Mouse (Mus musculus) splenic B cell, adult 2 months (primary cell): ENCODE results near the gene Nfatc2.
A peak's percentile ranks its signal among the peaks of the same experiment; 100 is the strongest.

Source experiments
- DNase-seq: peaks from one replicate; pipeline ENCODE4 v3.0.0-alpha.2; 2011; ENCODE audit warnings: low read depth, low spot score
- H3K27me3 ChIP-seq: 2 replicates; pipeline ENCODE4 v1.6.1; 2012; ENCODE audit warnings: mild to moderate bottlenecking, low read length, moderate library complexity, mixed read lengths; ENCODE audit not compliant: control insufficient read depth, poor library complexity, insufficient read depth, severe bottlenecking
- H3K36me3 ChIP-seq: 2 replicates; pipeline ENCODE4 v1.6.1; 2012; ENCODE audit warnings: mild to moderate bottlenecking, low read length, moderate library complexity, mixed read lengths; ENCODE audit not compliant: control insufficient read depth, poor library complexity, insufficient read depth, severe bottlenecking

Nfatc2 gene

GRCm38 (mm10) chr2:168618205-168618717, 16.8 kb upstream of the Nfatc2 start:
- H3K36me3 ChIP-seq, result no peaks in the 10 kb centered on the region
- H3K27me3 ChIP-seq, result no peaks in the 10 kb centered on the region
- DNase-seq, result no peak

GRCm38 (mm10) chr2:168615160-168615559, 13.7 kb upstream of the Nfatc2 start:
- no peaks in the 10 kb centered on the region for H3K27me3 ChIP-seq
- no peaks in the 10 kb centered on the region for H3K36me3 ChIP-seq
- no peak for DNase-seq

GRCm38 (mm10) chr2:168614170-168614872, 12.9 kb upstream of the Nfatc2 start:
- no peaks in the 10 kb centered on the region for H3K36me3 ChIP-seq
- DNase-seq, result no peak
- H3K27me3 ChIP-seq, result no peaks in the 10 kb centered on the region

- Histone ChIP-seq H3K36me3 (no peaks in the 10 kb centered on the region), H3K27me3 (no peaks in the 10 kb centered on the region)
- no peak for DNase-seq
These were observed 11.8 kb upstream of the Nfatc2 start for GRCm38 (mm10) chr2:168613092-168613880.

- no peaks in the 10 kb centered on the region for H3K36me3 ChIP-seq
- DNase-seq, result no peak
- H3K27me3 ChIP-seq, result no peaks in the 10 kb centered on the region
These were observed 9.5 kb upstream of the Nfatc2 start for GRCm38 (mm10) chr2:168610941-168611340.

- H3K27me3 ChIP-seq, result no peaks in the 10 kb centered on the region
- no peaks in the 10 kb centered on the region for H3K36me3 ChIP-seq
- no peak for DNase-seq
These were observed 8.3 kb upstream of the Nfatc2 start for GRCm38 (mm10) chr2:168609653-168610248.

GRCm38 (mm10) chr2:168608125-168608564, 6.7 kb upstream of the Nfatc2 start:
- DNase-seq, result no peak
- H3K27me3 ChIP-seq, result no peaks in the 10 kb centered on the region
- H3K36me3 ChIP-seq, result no peaks in the 10 kb centered on the region

- H3K36me3 ChIP-seq, result no peaks in the 10 kb centered on the region
- no peaks in the 10 kb centered on the region for H3K27me3 ChIP-seq
- no peak for DNase-seq
These were observed 3.2 kb upstream of the Nfatc2 start for GRCm38 (mm10) chr2:168604655-168605070.

GRCm38 (mm10) chr2:168602387-168602741, 907 bp upstream of the Nfatc2 start:
- Histone ChIP-seq H3K36me3 (no peaks in the 10 kb centered on the region), H3K27me3 (no peaks in the 10 kb centered on the region)
- no peak for DNase-seq

- no peak for DNase-seq
- Histone ChIP-seq H3K27me3 (no peaks in the 10 kb centered on the region), H3K36me3 (no peaks in the 10 kb centered on the region)
These were observed 537 bp downstream of the Nfatc2 start for GRCm38 (mm10) chr2:168600750-168601490.

- no peak for DNase-seq
- Histone ChIP-seq H3K36me3 (no peaks in the 10 kb centered on the region), H3K27me3 (no peaks in the 10 kb centered on the region)
These were observed 5.8 kb downstream of the Nfatc2 start for GRCm38 (mm10) chr2:168595693-168596092.

GRCm38 (mm10) chr2:168593676-168594075, 7.8 kb downstream of the Nfatc2 start:
- Histone ChIP-seq H3K27me3 (no peaks in the 10 kb centered on the region), H3K36me3 (no peaks in the 10 kb centered on the region)
- DNase-seq, result no peak

GRCm38 (mm10) chr2:168593004-168593403, 8.5 kb downstream of the Nfatc2 start:
- Histone ChIP-seq H3K27me3 (no peaks in the 10 kb centered on the region), H3K36me3 (no peaks in the 10 kb centered on the region)
- DNase-seq, result peak; percentile 35

- DNase-seq, result peak; percentile 41
- no peaks in the 10 kb centered on the region for H3K27me3 ChIP-seq
- no peaks in the 10 kb centered on the region for H3K36me3 ChIP-seq
These were observed 10.4 kb downstream of the Nfatc2 start for GRCm38 (mm10) chr2:168591076-168591475.
